Mouse (Mus musculus): ENCODE results near the gene Bcr. TPM values are rescaled to one million over a fixed set of nuclear protein-coding genes. Genes with fewer than 3 reads are reported as not detected.

Gene Bcr
- total RNA-seq, 4 experiments from 2014 or later: 114 to 143 (median 128) TPM

GRCm38 (mm10) chr10:75056255-75056654 is 4.1 kb upstream of the Bcr start:
- DNase-seq (ENCODE audit: low spot score in 2 of 2): no peak

GRCm38 (mm10) chr10:75058336-75058735 is 2.1 kb upstream of the Bcr start:
- no peak for DNase-seq (ENCODE audit: low spot score in 2 of 2)

- DNase-seq (ENCODE audit: low spot score in 2 of 2): no peak
Measured at GRCm38 (mm10) chr10:75058761-75059395, 1.5 kb upstream of the Bcr start.

- DNase-seq (ENCODE audit: low spot score in 2 of 2): peak in 1 of 2 experiments; percentile 61
Measured at GRCm38 (mm10) chr10:75059396-75059795, 996 bp upstream of the Bcr start.

GRCm38 (mm10) chr10:75060843-75061235 is 447 bp downstream of the Bcr start:
- DNase-seq (ENCODE audit: low spot score in 2 of 2): no peak

- no peak for DNase-seq (ENCODE audit: low spot score in 2 of 2)
Measured at GRCm38 (mm10) chr10:75061341-75062188, 1.2 kb downstream of the Bcr start.

- no peak for DNase-seq (ENCODE audit: low spot score in 2 of 2)
Measured at GRCm38 (mm10) chr10:75062189-75062561, 1.8 kb downstream of the Bcr start.

- DNase-seq (ENCODE audit: low spot score in 2 of 2): no peak
Measured at GRCm38 (mm10) chr10:75062621-75063020, 2.2 kb downstream of the Bcr start.

GRCm38 (mm10) chr10:75063301-75063965 is 3.0 kb downstream of the Bcr start:
- no peak for DNase-seq (ENCODE audit: low spot score in 2 of 2)

- DNase-seq (ENCODE audit: low spot score in 2 of 2): no peak
Measured at GRCm38 (mm10) chr10:75065691-75066090, 5.3 kb downstream of the Bcr start.

GRCm38 (mm10) chr10:75067446-75067845 is 7.1 kb downstream of the Bcr start:
- DNase-seq (ENCODE audit: low spot score in 2 of 2): no peak

GRCm38 (mm10) chr10:75068086-75068485 is 7.7 kb downstream of the Bcr start:
- no peak for DNase-seq (ENCODE audit: low spot score in 2 of 2)

GRCm38 (mm10) chr10:75068624-75069328 is 8.4 kb downstream of the Bcr start:
- DNase-seq (ENCODE audit: low spot score in 2 of 2): no peak

GRCm38 (mm10) chr10:75070281-75070976 is 10.0 kb downstream of the Bcr start:
- no peak for DNase-seq (ENCODE audit: low spot score in 2 of 2)

GRCm38 (mm10) chr10:75075665-75076064 is 15.3 kb downstream of the Bcr start:
- no peak for DNase-seq (ENCODE audit: low spot score in 2 of 2)

- no peak for DNase-seq (ENCODE audit: low spot score in 2 of 2)
Measured at GRCm38 (mm10) chr10:75078174-75079128, 18.1 kb downstream of the Bcr start.

- no peak for DNase-seq (ENCODE audit: low spot score in 2 of 2)
Measured at GRCm38 (mm10) chr10:75085330-75085729, 24.9 kb downstream of the Bcr start.

GRCm38 (mm10) chr10:75088471-75088870 is 28.1 kb downstream of the Bcr start:
- DNase-seq (ENCODE audit: low spot score in 2 of 2): no peak

- DNase-seq (ENCODE audit: low spot score in 2 of 2): no peak
Measured at GRCm38 (mm10) chr10:75091478-75092152, 31.2 kb downstream of the Bcr start.

All from left cerebral cortex, adult 8-10 months (tissue).